Mouse (Mus musculus) stomach, embryonic 14.5 days (tissue): Measurements from ENCODE around the gene Gm29094. TPM values are rescaled to one million over a fixed set of nuclear protein-coding genes. Genes with fewer than 3 reads are reported as not detected.
"Not testable (repeated sequence)": the region's sequence is repeated elsewhere in the genome, so short reads cannot be mapped to it uniquely, and the experiment has no call there.

Source experiments
- ATAC-seq: fragments of 200-750 bp; cut with Nextera tagmentation; 2 replicates; pipeline ENCODE4 v1.8.0; 2017; ENCODE audit warnings: low read depth, moderate TSS enrichment; ENCODE audit not compliant: insufficient number of reproducible peaks, insufficient read depth, low FRiP score
- H3K27ac ChIP-seq: fragments of 300-500 bp; sonication (generic); 2 replicates; pipeline ENCODE4 v1.5.1; 2014; ENCODE audit warnings: mild to moderate bottlenecking, low read length, moderate library complexity, mixed read lengths
- H3K27me3 ChIP-seq: fragments of 300-500 bp; sonication (generic); 2 replicates; pipeline ENCODE4 v1.6.1; 2014; ENCODE audit warnings: low read length, control low read depth, mixed read lengths; ENCODE audit not compliant: control insufficient read depth, insufficient read depth
- H3K36me3 ChIP-seq: fragments of 300-500 bp; sonication (generic); 2 replicates; pipeline ENCODE4 v1.6.1; 2014; ENCODE audit warnings: mild to moderate bottlenecking, control low read depth, low read length, moderate library complexity, mixed read lengths; ENCODE audit not compliant: control insufficient read depth, insufficient read depth
- H3K4me1 ChIP-seq: fragments of 300-500 bp; sonication (generic); 2 replicates; pipeline ENCODE4 v1.6.1; 2014; ENCODE audit warnings: low read length, control low read depth, mixed read lengths; ENCODE audit not compliant: control insufficient read depth, insufficient read depth
- H3K4me2 ChIP-seq: fragments of 300-500 bp; sonication (generic); replicated peaks from 2 replicates; pipeline ENCODE4 v1.6.1; 2014; ENCODE audit warnings: low read depth, low read length, control low read depth
- H3K4me3 ChIP-seq: fragments of 300-500 bp; sonication (generic); 2 replicates; pipeline ENCODE4 v1.5.1; 2014; ENCODE audit warnings: low read depth, low read length, control low read depth
- H3K9ac ChIP-seq: fragments of 300-500 bp; sonication (generic); replicated peaks from 2 replicates; pipeline ENCODE4 v1.6.1; 2014; ENCODE audit warnings: low read depth, mild to moderate bottlenecking, control low read depth, low read length, moderate library complexity, mixed read lengths
- H3K9me3 ChIP-seq: fragments of 300-500 bp; sonication (generic); 2 replicates; pipeline ENCODE4 v1.6.1; 2016; ENCODE audit warnings: low read depth, low read length, control low read depth; ENCODE audit not compliant: control insufficient read depth
- WGBS: fragments of 180-500 bp; shearing (Covaris S2); extraction: QIAGEN DNeasy Blood & Tissue Kit; methylation state at CpG from one replicate; pipeline ENCODE4 v1.1.7; 2014; 5-methylcytosine and 5-hydroxymethylcytosine counted together
- polyA plus RNA-seq: library from polyadenylated mRNA; unstranded; fragments of >200 nt; fragmentation: Nextera tagmentation; extraction: Ambion mirVana; gene quantifications from 2 replicates; pipeline ENCODE4 v1.2.1, GENCODE M21; 2014

The Gm29094 gene
- polyA plus RNA-seq = not detected in 2 replicates

GRCm38 (mm10) chr9:89198969-89199416, at the start of gene Gm29094, which contains the start of gene Bcl2a1b:
Gm29094 (plus strand) TSS chr9:89199379.
Bcl2a1b (plus strand) TSS chr9:89199209.
- not testable (repeated sequence) for H3K9me3 ChIP-seq, ATAC-seq, H3K4me3 ChIP-seq, H3K4me2 ChIP-seq, H3K36me3 ChIP-seq, H3K4me1 ChIP-seq, H3K9ac ChIP-seq, H3K27ac ChIP-seq, H3K27me3 ChIP-seq
- WGBS = 73% methylated on average over 5 of the region's 5 CpGs

- H3K4me2 ChIP-seq, H3K4me1 ChIP-seq, H3K36me3 ChIP-seq, H3K9me3 ChIP-seq, H3K27me3 ChIP-seq, H3K4me3 ChIP-seq, ATAC-seq, H3K9ac ChIP-seq, H3K27ac ChIP-seq: not testable (repeated sequence)
These were observed 26.6 kb upstream of the Gm29094 start for GRCm38 (mm10) chr9:89172539-89172938.

- H3K9ac ChIP-seq, H3K27ac ChIP-seq, H3K9me3 ChIP-seq, H3K27me3 ChIP-seq, ATAC-seq, H3K4me2 ChIP-seq, H3K36me3 ChIP-seq, H3K4me1 ChIP-seq, H3K4me3 ChIP-seq: not testable (repeated sequence)
- 28% methylated on average over 2 of the region's 3 CpGs for WGBS
These were observed 20.3 kb upstream of the Gm29094 start for GRCm38 (mm10) chr9:89178833-89179232.

GRCm38 (mm10) chr9:89179469-89179868, 19.7 kb upstream of the Gm29094 start:
- not testable (repeated sequence) for ATAC-seq, H3K4me3 ChIP-seq, H3K27ac ChIP-seq, H3K36me3 ChIP-seq, H3K27me3 ChIP-seq, H3K9ac ChIP-seq, H3K9me3 ChIP-seq, H3K4me2 ChIP-seq, H3K4me1 ChIP-seq
- 75% methylated on average over 2 of the region's 4 CpGs for WGBS

- not testable (repeated sequence) for H3K27me3 ChIP-seq, H3K4me1 ChIP-seq, H3K9ac ChIP-seq, H3K9me3 ChIP-seq, H3K4me2 ChIP-seq, H3K4me3 ChIP-seq, H3K36me3 ChIP-seq, H3K27ac ChIP-seq, ATAC-seq
- WGBS = 82% methylated on average over 15 of the region's 15 CpGs
These were observed 12.2 kb upstream of the Gm29094 start for GRCm38 (mm10) chr9:89187006-89187405.

GRCm38 (mm10) chr9:89195483-89195882, 3.7 kb upstream of the Gm29094 start:
- H3K27ac ChIP-seq, H3K4me3 ChIP-seq, H3K4me2 ChIP-seq, H3K36me3 ChIP-seq, H3K27me3 ChIP-seq, H3K9me3 ChIP-seq, H3K4me1 ChIP-seq, H3K9ac ChIP-seq, ATAC-seq: not testable (repeated sequence)

GRCm38 (mm10) chr9:89197509-89197908, 1.7 kb upstream of the Gm29094 start:
- not testable (repeated sequence) for H3K9ac ChIP-seq, H3K27ac ChIP-seq, H3K27me3 ChIP-seq, H3K4me3 ChIP-seq, H3K9me3 ChIP-seq, H3K4me2 ChIP-seq, H3K4me1 ChIP-seq, H3K36me3 ChIP-seq, ATAC-seq
- no CpG with 5 or more reads among the region's 1 CpGs for WGBS

GRCm38 (mm10) chr9:89198349-89198748, 830 bp upstream of the Gm29094 start:
- ATAC-seq, H3K9me3 ChIP-seq, H3K4me3 ChIP-seq, H3K27me3 ChIP-seq, H3K27ac ChIP-seq, H3K4me1 ChIP-seq, H3K36me3 ChIP-seq, H3K4me2 ChIP-seq, H3K9ac ChIP-seq: not testable (repeated sequence)
- WGBS = 87% methylated on average over 3 of the region's 3 CpGs

- H3K36me3 ChIP-seq, H3K27ac ChIP-seq, ATAC-seq, H3K4me3 ChIP-seq, H3K4me2 ChIP-seq, H3K27me3 ChIP-seq, H3K9ac ChIP-seq, H3K9me3 ChIP-seq, H3K4me1 ChIP-seq: not testable (repeated sequence)
These were observed 3.1 kb downstream of the Gm29094 start for GRCm38 (mm10) chr9:89202256-89202655.
